Mouse (Mus musculus) skeletal muscle tissue, postnatal 0 days (tissue): Measurements from ENCODE around the gene Clk1. TPM values are rescaled to one million over a fixed set of nuclear protein-coding genes. Genes with fewer than 3 reads are reported as not detected.

ENCODE experiments used
- polyA plus RNA-seq: library from polyadenylated mRNA; unstranded; fragments of >200 nt; fragmentation: Nextera tagmentation; extraction: Ambion mirVana; gene quantifications from 2 replicates; pipeline ENCODE4 v1.2.1, GENCODE M21; 2015

Gene Clk1
- polyA plus RNA-seq: 81.9 and 85.7 TPM in 2 replicates

GRCm38 (mm10) chr1:58423371-58424248 is at the start of gene Clk1:
Clk1 (minus strand) TSS chr1:58424066.

GRCm38 (mm10) chr1:58445143-58445722 is 21.4 kb upstream of the Clk1 start, which contains the start of the genes Nif3l1 and Ppil3:
Nif3l1 (plus strand) TSS chr1:58445151.
Ppil3 (minus strand) TSS chr1:58445486.

DNA sequence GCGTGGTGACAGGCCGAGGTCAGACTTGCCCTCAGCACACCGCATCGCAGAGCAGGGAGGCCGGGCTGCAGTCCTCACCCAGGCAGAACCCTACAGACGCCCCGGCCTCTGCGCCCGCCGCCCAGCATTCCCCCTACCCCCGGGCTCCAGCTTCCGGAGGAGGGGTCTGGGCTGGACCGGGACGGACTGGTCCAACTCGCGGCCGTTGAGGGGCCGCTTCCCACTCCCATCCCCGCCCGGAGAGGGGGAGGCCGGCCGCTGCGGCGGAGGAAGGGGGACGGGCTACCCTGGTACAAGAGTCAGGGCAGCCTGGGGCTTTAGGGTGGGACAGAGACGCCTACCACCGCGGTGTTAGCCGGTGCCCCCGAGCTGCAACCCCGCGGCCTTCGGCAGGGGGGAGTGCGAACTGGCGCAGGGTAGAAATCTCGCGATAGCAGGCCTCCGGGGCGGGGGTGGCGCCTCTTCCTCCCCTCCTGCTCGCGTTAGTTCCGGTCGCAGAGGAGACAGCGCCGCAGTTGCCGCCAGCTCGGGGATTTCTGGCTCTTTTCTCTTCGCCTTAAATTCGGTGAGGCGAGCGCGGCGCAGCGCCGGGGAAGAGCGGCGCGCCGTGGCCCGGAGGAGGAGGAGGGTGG is 31.1 kb downstream of the Clk1 start, which contains the start of gene Bzw1:
Gene Bzw1 (plus strand): TSS at position 247 of the 632 bp plus-strand sequence.

Other genes starting within 250 kb of the Clk1 start
- 0.36 and 0.82 TPM in 2 replicates for gene Aox4, start 213.7 kb downstream of the Clk1 start, polyA plus RNA-seq
- gene Aox2, start 145.7 kb downstream of the Clk1 start, polyA plus RNA-seq: 0.06 and 0.09 TPM in 2 replicates
- 129 and 156 TPM in 2 replicates for gene Bzw1, start 31.2 kb downstream of the Clk1 start, polyA plus RNA-seq
- gene Nif3l1, start 21.1 kb upstream of the Clk1 start, polyA plus RNA-seq: 13.8 and 14.2 TPM in 2 replicates
- gene Ppil3, start 21.4 kb upstream of the Clk1 start, polyA plus RNA-seq: 23.3 and 23.9 TPM in 2 replicates
- 14.3 and 14.5 TPM in 2 replicates for gene Orc2, start 81.0 kb upstream of the Clk1 start, polyA plus RNA-seq
- gene Fam126b, start 162.3 kb upstream of the Clk1 start, polyA plus RNA-seq: 2.6 and 3.9 TPM in 2 replicates
- 276 and 304 TPM in 2 replicates for gene Ndufb3, start 162.3 kb upstream of the Clk1 start, polyA plus RNA-seq